Mouse (Mus musculus): ENCODE measurements around the gene Wdr20. TPM values are rescaled to one million over a fixed set of nuclear protein-coding genes. Genes with fewer than 3 reads are reported as not detected.
A peak's percentile ranks its signal among the peaks of the same experiment; 100 is the strongest.

Gene Wdr20
- polyA plus RNA-seq, 1 experiment from 2014 or later: 22.2 TPM

DNA sequence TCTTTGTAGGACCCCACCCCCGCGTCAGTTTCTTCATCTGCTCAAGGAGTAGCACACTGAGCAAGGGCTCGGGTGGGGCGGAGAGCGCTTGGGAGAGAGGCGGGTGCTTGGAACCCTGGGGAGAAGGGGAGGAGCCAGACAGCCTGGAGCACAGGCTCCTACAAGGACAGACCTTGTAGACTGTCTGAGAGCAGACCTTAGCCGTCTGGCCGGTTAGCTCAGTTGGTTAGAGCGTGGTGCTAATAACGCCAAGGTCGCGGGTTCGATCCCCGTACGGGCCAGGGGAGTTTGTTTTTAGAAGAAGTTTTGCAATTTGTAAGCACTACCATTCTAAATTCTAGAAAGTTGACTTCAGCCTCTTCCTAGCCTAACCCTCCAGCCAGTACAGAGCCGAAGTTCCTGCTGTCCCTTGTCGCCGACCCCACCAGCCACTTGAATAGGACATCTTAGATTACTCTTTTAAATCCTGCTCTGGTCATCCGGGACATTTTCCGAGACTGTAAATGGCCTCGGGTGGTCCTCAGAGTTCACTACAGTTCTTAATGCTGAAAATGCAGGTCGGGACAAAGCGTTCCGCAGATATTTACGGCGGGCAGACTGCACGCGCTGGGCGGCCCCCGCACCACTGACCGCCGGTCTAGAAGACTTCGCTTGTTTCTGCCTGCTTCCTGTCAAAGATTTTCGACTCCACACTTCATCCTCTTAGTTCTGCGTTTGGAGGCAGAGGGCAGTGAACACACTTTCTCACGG lies 107.6 kb downstream of the Wdr20 start:
- peak overlapping the region; percentile 53 for H3K9ac ChIP-seq (replicated peaks; ENCODE audit: low read length)
- H3K9me3 ChIP-seq (replicated peaks; ENCODE audit: control insufficient read depth, low read length): no peaks in the 10 kb centered on the region
- under 1% methylated on average over 36 of the region's 36 CpGs for WGBS
- DNase-seq (ENCODE audit: low spot score) (peak; percentile 94), ATAC-seq (replicated peaks; ENCODE audit: insufficient number of reproducible peaks, low FRiP score, low TSS enrichment, low read depth) (peak; percentile 89)
- peaks cover 4% of the 10 kb centered on the region for H3K4me1 ChIP-seq (ENCODE audit: control insufficient read depth, insufficient read depth, low read length)
- H3K36me3 ChIP-seq (replicated peaks; ENCODE audit: control insufficient read depth, insufficient read depth, low read depth, low read length): no peaks in the 10 kb centered on the region
- H3K4me3 ChIP-seq (ENCODE audit: low read depth, low read length): peak overlapping the region; percentile 34
- H3K27ac ChIP-seq (replicated peaks; ENCODE audit: low read depth, low read length): no peak overlapping the region
- H3K27me3 ChIP-seq (ENCODE audit: control insufficient read depth, insufficient read depth, low read length): 0 out of 2 replicates have a peak, but pooled peaks cover 2% of the 10 kb centered on the region
- H3K4me2 ChIP-seq (ENCODE audit: low read depth, low read length): peak overlapping the region; percentile 66

DNA sequence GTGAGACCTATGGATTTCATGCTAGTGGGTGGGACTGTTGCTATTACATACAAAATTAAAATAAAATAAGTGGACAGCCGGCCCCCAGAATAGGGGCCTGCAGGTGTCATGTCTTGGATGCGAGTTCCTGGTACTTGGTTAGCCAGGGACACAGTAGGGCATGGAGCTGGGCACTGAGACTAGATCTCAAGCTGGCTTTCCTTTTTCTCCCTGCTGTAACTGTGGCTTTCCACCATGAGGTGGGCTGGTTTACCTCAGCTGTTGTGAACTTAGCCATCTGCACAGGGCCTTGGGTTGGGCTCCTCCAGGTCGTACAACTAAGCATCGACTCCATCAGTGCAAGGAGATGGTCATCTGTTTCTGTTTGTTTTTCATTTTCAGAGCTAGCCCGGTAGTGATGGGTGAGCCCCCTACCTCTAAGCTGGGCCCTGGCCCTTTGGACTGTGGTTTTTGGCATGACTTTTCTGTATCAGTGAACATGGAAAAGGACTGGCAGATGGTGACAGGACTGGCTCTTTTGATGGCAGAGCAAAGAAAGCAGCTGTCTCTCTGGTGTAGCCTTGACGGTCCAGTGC lies 108.5 kb downstream of the Wdr20 start:
- Histone ChIP-seq H3K4me1 (ENCODE audit: control insufficient read depth, insufficient read depth, low read length) (peaks cover 4% of the 10 kb centered on the region), H3K9me3 (replicated peaks; ENCODE audit: control insufficient read depth, low read length) (no peaks in the 10 kb centered on the region), H3K27ac (replicated peaks; ENCODE audit: low read depth, low read length) (no peak overlapping the region), H3K9ac (replicated peaks; ENCODE audit: low read length) (peak overlapping the region; percentile 48), H3K4me2 (ENCODE audit: low read depth, low read length) (peak overlapping the region; percentile 66; the same call in 1 of the 2 replicates), H3K36me3 (replicated peaks; ENCODE audit: control insufficient read depth, insufficient read depth, low read depth, low read length) (no peaks in the 10 kb centered on the region), H3K4me3 (ENCODE audit: low read depth, low read length) (peak overlapping the region; percentile 34), H3K27me3 (ENCODE audit: control insufficient read depth, insufficient read depth, low read length) (0 out of 2 replicates have a peak, but pooled peaks cover 2% of the 10 kb centered on the region)
- 69% methylated on average over 6 of the region's 6 CpGs for WGBS
- ATAC-seq (replicated peaks; ENCODE audit: insufficient number of reproducible peaks, low FRiP score, low TSS enrichment, low read depth): no peak
- DNase-seq (ENCODE audit: low spot score): no peak

- WGBS: under 1% methylated on average over 87 of the region's 89 CpGs
- H3K4me1 ChIP-seq (ENCODE audit: control insufficient read depth, insufficient read depth, low read length): peaks cover 4% of the 10 kb centered on the region
- ATAC-seq (replicated peaks; ENCODE audit: insufficient number of reproducible peaks, low FRiP score, low TSS enrichment, low read depth): peak; percentile 72
- H3K9ac ChIP-seq (replicated peaks; ENCODE audit: low read length): peak within 1 kb of the TSS; percentile 90
- H3K36me3 ChIP-seq (replicated peaks; ENCODE audit: control insufficient read depth, insufficient read depth, low read depth, low read length): no peaks in the 10 kb centered on the region
- H3K9me3 ChIP-seq (replicated peaks; ENCODE audit: control insufficient read depth, low read length): no peaks in the 10 kb centered on the region
- H3K4me3 ChIP-seq (ENCODE audit: low read depth, low read length): peak within 1 kb of the TSS; percentile 90
- H3K4me2 ChIP-seq (ENCODE audit: low read depth, low read length): peak within 1 kb of the TSS; percentile 82
- DNase-seq (ENCODE audit: low spot score): peak; percentile 87
- no peaks in the 10 kb centered on the region for H3K27me3 ChIP-seq (ENCODE audit: control insufficient read depth, insufficient read depth, low read length)
- peak within 1 kb of the TSS; percentile 28; the same call in 1 of the 2 replicates for H3K27ac ChIP-seq (replicated peaks; ENCODE audit: low read depth, low read length)
These were observed 112.5 kb downstream of the Wdr20 start, which contains the start of gene Zfp839 for GRCm38 (mm10) chr12:110850010-110850928. TSS of gene Zfp839 (plus strand) at chr12:110850253.

GRCm38 (mm10) chr12:110850929-110851256 lies 113.1 kb downstream of the Wdr20 start:
- ATAC-seq (replicated peaks; ENCODE audit: insufficient number of reproducible peaks, low FRiP score, low TSS enrichment, low read depth): no peak
- DNase-seq (ENCODE audit: low spot score): no peak
- WGBS: 18% methylated on average over 9 of the region's 9 CpGs
- Histone ChIP-seq H3K27me3 (ENCODE audit: control insufficient read depth, insufficient read depth, low read length) (no peaks in the 10 kb centered on the region), H3K27ac (replicated peaks; ENCODE audit: low read depth, low read length) (0 out of 2 replicates have a peak overlapping the region, but pooled peaks have one; percentile 28), H3K4me1 (ENCODE audit: control insufficient read depth, insufficient read depth, low read length) (peaks cover 3% of the 10 kb centered on the region), H3K4me3 (ENCODE audit: low read depth, low read length) (peak overlapping the region; percentile 90), H3K9ac (replicated peaks; ENCODE audit: low read length) (peak overlapping the region; percentile 90), H3K9me3 (replicated peaks; ENCODE audit: control insufficient read depth, low read length) (no peaks in the 10 kb centered on the region), H3K4me2 (ENCODE audit: low read depth, low read length) (peak overlapping the region; percentile 82), H3K36me3 (replicated peaks; ENCODE audit: control insufficient read depth, insufficient read depth, low read depth, low read length) (no peaks in the 10 kb centered on the region)

DNA sequence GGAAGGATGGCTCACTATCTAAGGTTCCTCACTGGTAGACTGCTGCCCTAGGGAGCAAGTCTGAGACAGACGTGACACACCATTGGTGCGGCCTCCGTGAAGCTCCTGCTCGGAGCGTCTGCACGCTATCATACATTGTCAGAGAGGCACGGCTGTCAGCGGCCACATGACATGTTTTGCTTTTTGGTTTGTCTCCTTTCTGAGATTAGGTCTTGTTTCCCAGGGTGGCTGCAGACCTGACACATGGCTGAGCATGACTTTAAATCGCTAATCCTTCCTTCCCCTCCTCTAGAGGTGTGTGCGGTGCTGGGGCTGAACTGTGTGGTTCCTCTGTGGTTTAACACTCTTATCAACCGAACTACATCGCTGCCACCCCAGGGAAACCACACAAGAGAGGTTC lies 113.7 kb downstream of the Wdr20 start:
- Histone ChIP-seq H3K36me3 (replicated peaks; ENCODE audit: control insufficient read depth, insufficient read depth, low read depth, low read length) (no peaks in the 10 kb centered on the region), H3K27ac (replicated peaks; ENCODE audit: low read depth, low read length) (no peak overlapping the region), H3K4me2 (ENCODE audit: low read depth, low read length) (no peak overlapping the region), H3K4me3 (ENCODE audit: low read depth, low read length) (no peak overlapping the region), H3K9ac (replicated peaks; ENCODE audit: low read length) (no peak overlapping the region), H3K9me3 (replicated peaks; ENCODE audit: control insufficient read depth, low read length) (no peaks in the 10 kb centered on the region), H3K4me1 (ENCODE audit: control insufficient read depth, insufficient read depth, low read length) (no peaks in the 10 kb centered on the region), H3K27me3 (ENCODE audit: control insufficient read depth, insufficient read depth, low read length) (no peaks in the 10 kb centered on the region)
- ATAC-seq (replicated peaks; ENCODE audit: insufficient number of reproducible peaks, low FRiP score, low TSS enrichment, low read depth) (no peak), DNase-seq (ENCODE audit: low spot score) (no peak)
- WGBS: 86% methylated on average over 12 of the region's 12 CpGs

GRCm38 (mm10) chr12:110851923-110852322 lies 114.2 kb downstream of the Wdr20 start:
- no peaks in the 10 kb centered on the region for H3K9me3 ChIP-seq (replicated peaks; ENCODE audit: control insufficient read depth, low read length)
- no peaks in the 10 kb centered on the region for H3K4me1 ChIP-seq (ENCODE audit: control insufficient read depth, insufficient read depth, low read length)
- H3K27me3 ChIP-seq (ENCODE audit: control insufficient read depth, insufficient read depth, low read length): no peaks in the 10 kb centered on the region
- H3K27ac ChIP-seq (replicated peaks; ENCODE audit: low read depth, low read length): no peak overlapping the region
- H3K4me2 ChIP-seq (ENCODE audit: low read depth, low read length): no peak overlapping the region
- ATAC-seq (replicated peaks; ENCODE audit: insufficient number of reproducible peaks, low FRiP score, low TSS enrichment, low read depth) (no peak), DNase-seq (ENCODE audit: low spot score) (no peak)
- WGBS: 100% methylated on average over 1 of the region's 1 CpGs
- H3K36me3 ChIP-seq (replicated peaks; ENCODE audit: control insufficient read depth, insufficient read depth, low read depth, low read length): no peaks in the 10 kb centered on the region
- no peak overlapping the region for H3K9ac ChIP-seq (replicated peaks; ENCODE audit: low read length)
- no peak overlapping the region for H3K4me3 ChIP-seq (ENCODE audit: low read depth, low read length)
